Mouse (Mus musculus) MEL (cell line): ENCODE measurements at regions not wholly inside any gene's neighbourhood (a gene's known extent, or its start where the extent isn't known, plus 50 kb on each side); places are given as distances from the start of the nearest gene placed in this dataset.
A peak's percentile ranks its signal among the peaks of the same experiment; 100 is the strongest.

ENCODE experiments used
- DNase-seq: peaks from one replicate; pipeline ENCODE4 v3.0.0; 2011; ENCODE audit warnings: low read depth, low spot score
- H3K27ac ChIP-seq: 2 replicates; pipeline ENCODE4 v1.5.1; 2012; ENCODE audit warnings: low read depth, mild to moderate bottlenecking, control low read depth, low read length, moderate library complexity; ENCODE audit not compliant: control insufficient read depth
- H3K27me3 ChIP-seq, 2 experiments: fragments of 150-350 bp in 1 of 2; sonication (generic) in 1 of 2; 2 replicates each; pipeline ENCODE4 v1.6.1; 2012; ENCODE audit warnings: low read length in 2 of 2, mild to moderate bottlenecking in 2 of 2, improper control_type of control experiment in 1 of 2, moderate library complexity in 1 of 2; ENCODE audit not compliant: insufficient read depth in 2 of 2, control insufficient read depth in 1 of 2
- H3K36me3 ChIP-seq, 2 experiments: 2 replicates each; pipeline ENCODE4 v1.6.1; 2012 to 2014; ENCODE audit warnings: low read length in 2 of 2, improper control_type of control experiment in 1 of 2, inconsistent platforms in 1 of 2, mild to moderate bottlenecking in 1 of 2; ENCODE audit not compliant: insufficient read depth in 2 of 2, control insufficient read depth in 1 of 2
- H3K4me1 ChIP-seq, 2 experiments: fragments of 150-350 bp in 1 of 2; sonication (generic) in 1 of 2; 2 replicates each; pipeline ENCODE4 v1.6.1; 2012; ENCODE audit warnings: low read length in 2 of 2, improper control_type of control experiment in 1 of 2, mild to moderate bottlenecking in 1 of 2; ENCODE audit not compliant: insufficient read depth in 2 of 2, control insufficient read depth in 1 of 2
- H3K4me3 ChIP-seq, 2 experiments: fragments of 150-350 bp in 1 of 2; sonication (generic) in 1 of 2; 2 replicates each; pipeline ENCODE4 v1.5.1; 2012; ENCODE audit warnings: low read depth in 2 of 2, low read length in 2 of 2, mild to moderate bottlenecking in 2 of 2, moderate library complexity in 2 of 2, control low read depth in 1 of 2, improper control_type of control experiment in 1 of 2; ENCODE audit not compliant: control insufficient read depth in 1 of 2, insufficient read depth in 1 of 2
- H3K79me2 ChIP-seq: 2 replicates; pipeline ENCODE4 v1.6.1; 2012; ENCODE audit warnings: mild to moderate bottlenecking, low read length, moderate library complexity; ENCODE audit not compliant: control insufficient read depth, poor library complexity, insufficient read depth
- H3K9ac ChIP-seq: 2 replicates; pipeline ENCODE4 v1.6.1; 2012; ENCODE audit warnings: low read depth, mild to moderate bottlenecking, control low read depth, low read length, moderate library complexity; ENCODE audit not compliant: control insufficient read depth, poor library complexity, severe bottlenecking
- H3K9me3 ChIP-seq: fragments of 150-350 bp; sonication (generic); replicated peaks from 2 replicates; pipeline ENCODE4 v1.6.1; 2012; ENCODE audit warnings: mild to moderate bottlenecking, low read length, improper control_type of control experiment, moderate library complexity; ENCODE audit not compliant: insufficient read depth
- CTCF ChIP-seq, 3 experiments: IDR thresholded peaks in 2 of 3; conservative IDR thresholded peaks in 1 of 3; 2 replicates each; pipeline ENCODE4 v1.5.1; 2011 to 2012; ENCODE audit warnings: low read length in 3 of 3, low read depth in 2 of 3, mild to moderate bottlenecking in 2 of 3, improper control_type of control experiment in 1 of 3, inconsistent platforms in 1 of 3, mixed read lengths in 1 of 3, moderate library complexity in 1 of 3; ENCODE audit not compliant: control insufficient read depth in 1 of 3, insufficient read depth in 1 of 3, poor library complexity in 1 of 3, severe bottlenecking in 1 of 3
- EP300 ChIP-seq, 2 experiments: IDR thresholded peaks; 2 replicates each; pipeline ENCODE4 v1.6.1; 2011; ENCODE audit warnings: improper control_type of control experiment in 2 of 2, low read length in 2 of 2, low read depth in 1 of 2, mild to moderate bottlenecking in 1 of 2
- MAFK ChIP-seq: IDR thresholded peaks from 2 replicates; pipeline ENCODE4 v1.6.1; 2011; ENCODE audit warnings: low read depth, mild to moderate bottlenecking, low read length, improper control_type of control experiment, borderline replicate concordance
- MAZ ChIP-seq: IDR thresholded peaks from 2 replicates; pipeline ENCODE4 v1.6.1; 2012; ENCODE audit warnings: low read depth, mild to moderate bottlenecking, inconsistent platforms, low read length, improper control_type of control experiment
- MEF2A ChIP-seq: IDR thresholded peaks from 2 replicates; pipeline ENCODE4 v1.6.1; 2014; ENCODE audit warnings: low read depth, mild to moderate bottlenecking, inconsistent platforms, low read length, improper control_type of control experiment; ENCODE audit not compliant: poor library complexity, insufficient replicate concordance, severe bottlenecking; ENCODE audit errors: extremely low read depth
- MYB ChIP-seq: IDR thresholded peaks from 2 replicates; pipeline ENCODE4 v1.6.1; 2011; ENCODE audit warnings: mild to moderate bottlenecking, low read depth, low read length, improper control_type of control experiment
- MYC ChIP-seq: IDR thresholded peaks from 2 replicates; pipeline ENCODE4 v1.6.1; 2011; ENCODE audit warnings: low read depth, mild to moderate bottlenecking, low read length, improper control_type of control experiment, moderate library complexity
- POLR2AphosphoS5 ChIP-seq: IDR thresholded peaks from 2 replicates; pipeline ENCODE4 v1.6.1; 2012; ENCODE audit warnings: low read depth, borderline replicate concordance, mild to moderate bottlenecking, inconsistent platforms, low read length, moderate library complexity, mixed read lengths
- RAD21 ChIP-seq: IDR thresholded peaks from 2 replicates; pipeline ENCODE4 v1.6.1; 2011; ENCODE audit warnings: mild to moderate bottlenecking, low read depth, low read length, improper control_type of control experiment
- RCOR1 ChIP-seq: IDR thresholded peaks from 2 replicates; pipeline ENCODE4 v1.6.1; 2012; ENCODE audit warnings: low read depth, mild to moderate bottlenecking, inconsistent platforms, low read length, improper control_type of control experiment
- SIN3A ChIP-seq: IDR thresholded peaks from 2 replicates; pipeline ENCODE4 v1.6.1; 2012; ENCODE audit warnings: low read length, improper control_type of control experiment, inconsistent platforms
- SMC3 ChIP-seq: IDR thresholded peaks from 2 replicates; pipeline ENCODE4 v1.6.1; 2011; ENCODE audit warnings: low read depth, low read length, improper control_type of control experiment
- TAL1 ChIP-seq: IDR thresholded peaks from 2 replicates; pipeline ENCODE4 v1.6.1; 2012; ENCODE audit warnings: mild to moderate bottlenecking, inconsistent platforms, low read length, moderate library complexity, mixed read lengths
- UBTF ChIP-seq: IDR thresholded peaks from 2 replicates; pipeline ENCODE4 v1.6.1; 2012; ENCODE audit warnings: low read depth, mild to moderate bottlenecking, inconsistent platforms, low read length, improper control_type of control experiment, moderate library complexity, borderline replicate concordance; ENCODE audit not compliant: insufficient read depth
- USF1 ChIP-seq: IDR thresholded peaks from 2 replicates; pipeline ENCODE4 v1.6.1; 2014; ENCODE audit warnings: low read depth, mild to moderate bottlenecking, inconsistent platforms, low read length, improper control_type of control experiment, moderate library complexity
- ZC3H11A ChIP-seq: IDR thresholded peaks from 2 replicates; pipeline ENCODE4 v1.6.1; 2012; ENCODE audit warnings: low read depth, mild to moderate bottlenecking, inconsistent platforms, low read length, improper control_type of control experiment
- ZMIZ1 ChIP-seq: IDR thresholded peaks from 2 replicates; pipeline ENCODE4 v1.6.1; 2012; ENCODE audit warnings: low read depth, mild to moderate bottlenecking, inconsistent platforms, low read length, improper control_type of control experiment, moderate library complexity

DNA sequence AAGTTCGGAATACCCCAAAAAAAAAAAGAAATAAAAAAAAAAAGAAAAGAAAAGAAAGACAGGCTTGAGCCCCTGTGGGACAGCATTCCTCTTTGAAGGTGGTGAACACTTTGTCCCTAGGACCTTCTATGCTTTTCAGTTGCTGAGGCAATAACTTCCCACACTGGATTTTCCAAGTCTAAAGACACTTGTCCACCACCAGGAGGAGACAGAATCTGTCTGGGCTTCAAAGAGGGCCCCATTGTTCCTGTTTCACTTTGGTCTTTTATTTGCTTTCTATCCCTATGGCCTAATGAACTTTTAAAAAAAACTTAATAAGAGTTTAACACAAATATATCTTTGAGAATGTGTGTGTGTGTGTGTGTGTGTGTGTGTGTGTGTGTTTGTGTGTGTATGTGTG, 215.6 kb downstream of the Ipo11 start:
- Histone ChIP-seq H3K4me1 (no peaks in the 10 kb centered on the region), H3K9ac (no peak overlapping the region), H3K4me3 (no peak overlapping the region), H3K9me3 (no peaks in the 10 kb centered on the region), H3K27me3 (no peaks in the 10 kb centered on the region), H3K27ac (no peak overlapping the region), H3K36me3 (no peaks in the 10 kb centered on the region), H3K79me2 (no peaks in the 10 kb centered on the region)
- peak; percentile 38 for DNase-seq
- TF ChIP-seq SIN3A (no peak), MYB (no peak), ZMIZ1 (no peak), USF1 (no peak), POLR2AphosphoS5 (no peak), EP300 (IDR thresholded peaks at IDR 0.05; ENCODE audit: low read depth in 1 of 2, low read length in 2 of 2) (no peak), TAL1 (no peak), MYC (no peak), SMC3 (peak; percentile 79), MAFK (no peak), UBTF (no peak), ZC3H11A (peak; percentile 61), MAZ (no peak), RAD21 (peak; percentile 63), CTCF (IDR thresholded peaks at IDR 0.05 in 2 of 3, conservative IDR thresholded peaks at IDR 0.05 in 1 of 3; ENCODE audit: control insufficient read depth in 1 of 3, insufficient read depth in 1 of 3, low read depth in 2 of 3, low read length in 3 of 3, poor library complexity in 1 of 3, severe bottlenecking in 1 of 3) (peak in 1 of 3 experiments; percentile 62; a peak in 3 of 6 replicates)

DNA sequence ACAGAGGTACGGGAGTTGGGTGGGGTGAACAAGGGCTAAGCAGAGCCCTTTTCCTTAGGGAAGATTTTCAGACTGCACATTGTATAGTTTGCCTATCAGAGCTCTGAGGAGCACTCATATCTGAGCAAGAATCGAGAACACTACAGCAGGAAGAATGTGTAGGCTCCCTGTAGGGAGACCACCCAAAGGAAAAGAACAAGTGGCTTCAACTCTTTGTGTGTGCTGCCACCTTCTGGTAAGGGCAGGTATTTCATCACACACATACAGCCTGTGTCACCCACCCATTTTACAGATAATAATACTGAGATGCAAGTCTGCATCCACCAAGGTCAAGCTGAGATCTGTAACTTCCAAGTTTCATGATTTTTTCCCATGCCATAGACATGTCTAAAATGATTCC, 221.0 kb downstream of the Ipo11 start:
- Histone ChIP-seq H3K9ac (no peak overlapping the region), H3K27me3 (no peaks in the 10 kb centered on the region), H3K36me3 (no peaks in the 10 kb centered on the region), H3K79me2 (no peaks in the 10 kb centered on the region), H3K27ac (no peak overlapping the region), H3K4me1 (peaks cover 0 to 2% of the 10 kb centered on the region in 2 experiments; a peak in 1 of 4 replicates), H3K9me3 (no peaks in the 10 kb centered on the region), H3K4me3 (no peak overlapping the region)
- no peak for TF ChIP-seq SIN3A
- peak; percentile 74 for TF ChIP-seq SMC3
- peak; percentile 76 for TF ChIP-seq ZC3H11A
- TF ChIP-seq RAD21: peak; percentile 87
- TF ChIP-seq MEF2A: no peak
- 0 out of 2 replicates have a peak, but pooled peaks have one; percentile 26 for TF ChIP-seq RCOR1
- TF ChIP-seq CTCF (IDR thresholded peaks at IDR 0.05 in 2 of 3, conservative IDR thresholded peaks at IDR 0.05 in 1 of 3; ENCODE audit: control insufficient read depth in 1 of 3, insufficient read depth in 1 of 3, low read depth in 2 of 3, low read length in 3 of 3, poor library complexity in 1 of 3, severe bottlenecking in 1 of 3): peak; percentile 59 to 80 (median 74)
- DNase-seq: peak; percentile 48
